Mouse (Mus musculus) forebrain, embryonic 12.5 days (tissue): ENCODE data around the gene Rfc5. TPM values are rescaled to one million over a fixed set of nuclear protein-coding genes. Genes with fewer than 3 reads are reported as not detected.
A peak's percentile ranks its signal among the peaks of the same experiment; 100 is the strongest.
"Not testable (repeated sequence)": the region's sequence is repeated elsewhere in the genome, so short reads cannot be mapped to it uniquely, and the experiment has no call there.

ENCODE experiments used
- ATAC-seq: fragments of 200-750 bp; cut with Nextera tagmentation; 2 replicates; pipeline ENCODE4 v1.8.0; 2017; ENCODE audit warnings: moderate TSS enrichment; ENCODE audit not compliant: low FRiP score
- H3K27ac ChIP-seq: fragments of 300-500 bp; sonication (generic); 2 replicates; pipeline ENCODE4 v1.5.1; 2016; ENCODE audit warnings: mild to moderate bottlenecking
- H3K27me3 ChIP-seq: fragments of 300-500 bp; sonication (generic); 2 replicates; pipeline ENCODE4 v1.6.1; 2016; ENCODE audit warnings: mild to moderate bottlenecking
- H3K36me3 ChIP-seq: fragments of 300-500 bp; sonication (generic); replicated peaks from 2 replicates; pipeline ENCODE4 v1.6.1; 2016; ENCODE audit warnings: mild to moderate bottlenecking
- H3K4me1 ChIP-seq: fragments of 300-500 bp; sonication (generic); 2 replicates; pipeline ENCODE4 v1.6.1; 2016
- H3K4me2 ChIP-seq: fragments of 300-500 bp; sonication (generic); 2 replicates; pipeline ENCODE4 v1.6.1; 2016; ENCODE audit warnings: mild to moderate bottlenecking, moderate library complexity
- H3K4me3 ChIP-seq: fragments of 300-500 bp; sonication (generic); replicated peaks from 2 replicates; pipeline ENCODE4 v1.5.1; 2016; ENCODE audit warnings: mild to moderate bottlenecking
- H3K9ac ChIP-seq: fragments of 300-500 bp; sonication (generic); 2 replicates; pipeline ENCODE4 v1.6.1; 2016; ENCODE audit warnings: mild to moderate bottlenecking
- H3K9me3 ChIP-seq: fragments of 300-500 bp; sonication (generic); 2 replicates; pipeline ENCODE4 v1.6.1; 2016
- WGBS: fragments of 180-500 bp; shearing (Covaris S2); methylation state at CpG from one replicate; pipeline ENCODE4 v1.1.7; 2016; 5-methylcytosine and 5-hydroxymethylcytosine counted together
- polyA plus RNA-seq: library from polyadenylated mRNA; unstranded; fragments of >200 nt; fragmentation: Nextera tagmentation; extraction: Ambion mirVana; gene quantifications from 2 replicates; pipeline ENCODE4 v1.2.1, GENCODE M21; 2016

The Rfc5 gene
- polyA plus RNA-seq, 1 experiment from 2014 or later, result 86.0 TPM

- Histone ChIP-seq H3K4me2 (no peak overlapping the region), H3K27ac (no peak overlapping the region), H3K9ac (no peak overlapping the region), H3K4me1 (peaks cover 3% of the 10 kb centered on the region), H3K9me3 (0 out of 2 replicates have a peak, but pooled peaks cover 3% of the 10 kb centered on the region), H3K36me3 (no peaks in the 10 kb centered on the region), H3K27me3 (no peaks in the 10 kb centered on the region), H3K4me3 (no peak overlapping the region)
- no peak for ATAC-seq
- 87% methylated on average over 6 of the region's 6 CpGs for WGBS
Measured at GRCm38 (mm10) chr5:117397371-117397770, 8.5 kb upstream of the Rfc5 start.

DNA sequence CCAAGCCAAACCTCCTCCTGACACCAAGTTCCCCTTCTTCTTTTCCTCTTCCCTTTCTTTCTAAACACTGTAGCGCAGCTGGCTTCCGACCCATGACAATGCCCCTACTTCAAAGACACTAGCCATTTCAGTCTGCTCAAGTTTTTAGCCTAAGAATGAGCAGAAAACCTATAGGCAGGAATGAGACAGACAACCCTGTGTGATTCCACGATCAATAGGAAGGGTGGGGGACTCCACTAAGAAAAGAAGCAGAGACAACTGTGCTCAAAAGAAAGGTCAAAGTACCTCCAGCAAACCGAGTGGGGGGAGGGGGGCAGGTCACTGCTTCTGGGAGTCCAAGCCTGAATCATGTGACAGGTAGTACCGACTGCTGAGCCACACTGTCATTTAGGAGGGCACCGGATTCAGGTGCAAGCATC, 7.8 kb upstream of the Rfc5 start:
- 0 out of 2 replicates have a peak, but pooled peaks cover 7% of the 10 kb centered on the region for H3K9me3 ChIP-seq
- no peak overlapping the region for H3K4me2 ChIP-seq
- no peak overlapping the region for H3K4me3 ChIP-seq
- no peaks in the 10 kb centered on the region for H3K36me3 ChIP-seq
- no peak for ATAC-seq
- H3K27me3 ChIP-seq, result no peaks in the 10 kb centered on the region
- H3K9ac ChIP-seq, result no peak overlapping the region
- H3K27ac ChIP-seq, result no peak overlapping the region
- peaks cover 3% of the 10 kb centered on the region for H3K4me1 ChIP-seq
- 63% methylated on average over 6 of the region's 6 CpGs for WGBS

DNA sequence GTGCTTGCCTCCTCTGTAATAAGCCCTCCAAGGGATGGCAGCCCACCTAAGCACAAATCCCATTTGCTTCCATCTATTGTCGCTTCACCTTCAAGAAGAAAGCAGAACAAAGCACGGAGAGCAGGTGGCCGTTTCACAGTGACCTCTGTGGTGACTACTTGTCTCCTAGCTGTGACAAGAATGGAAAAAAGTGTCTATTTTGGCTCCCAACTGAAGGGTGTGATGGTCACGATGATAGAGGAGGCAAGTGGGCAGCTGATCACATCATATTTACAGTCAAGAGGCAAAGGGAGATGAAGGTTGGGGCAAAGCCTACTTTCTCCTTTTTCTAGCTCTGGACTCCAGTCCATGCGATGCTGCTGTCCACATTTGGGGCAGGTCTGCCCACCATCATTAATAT, 7.0 kb upstream of the Rfc5 start:
- WGBS, result 90% methylated on average over 5 of the region's 5 CpGs
- no peaks in the 10 kb centered on the region for H3K27me3 ChIP-seq
- ATAC-seq, result no peak
- H3K4me3 ChIP-seq, result no peak overlapping the region
- no peaks in the 10 kb centered on the region for H3K36me3 ChIP-seq
- peaks cover 3% of the 10 kb centered on the region for H3K4me1 ChIP-seq
- no peak overlapping the region for H3K27ac ChIP-seq
- 0 out of 2 replicates have a peak, but pooled peaks cover 10% of the 10 kb centered on the region for H3K9me3 ChIP-seq
- H3K4me2 ChIP-seq, result no peak overlapping the region
- H3K9ac ChIP-seq, result no peak overlapping the region

GRCm38 (mm10) chr5:117390895-117391294, 2.0 kb upstream of the Rfc5 start:
- Histone ChIP-seq H3K9me3 (0 out of 2 replicates have a peak, but pooled peaks cover 10% of the 10 kb centered on the region), H3K4me3 (no peak overlapping the region), H3K4me2 (no peak overlapping the region), H3K27me3 (no peaks in the 10 kb centered on the region), H3K4me1 (peaks cover 17% of the 10 kb centered on the region), H3K27ac (no peak overlapping the region), H3K36me3 (peaks cover 7% of the 10 kb centered on the region; the same call in 1 of the 2 replicates), H3K9ac (no peak overlapping the region)
- whole genome bisulfite sequencing, result 93% methylated on average over 1 of the region's 1 CpGs
- no peak for ATAC-seq

- Histone ChIP-seq H3K9ac (peak overlapping the region; percentile 88), H3K9me3 (0 out of 2 replicates have a peak, but pooled peaks cover 10% of the 10 kb centered on the region), H3K4me2 (peak overlapping the region; percentile 65), H3K27ac (peak overlapping the region; percentile 75), H3K36me3 (peaks cover 32% of the 10 kb centered on the region), H3K4me1 (peaks cover 17% of the 10 kb centered on the region), H3K4me3 (peak overlapping the region; percentile 78), H3K27me3 (no peaks in the 10 kb centered on the region)
- 9% methylated on average over 16 of the region's 16 CpGs for WGBS
- ATAC-seq, result peak; percentile 54
Measured at GRCm38 (mm10) chr5:117388296-117388751, 523 bp downstream of the Rfc5 start.

- no peak overlapping the region for H3K27ac ChIP-seq
- H3K36me3 ChIP-seq, result peaks cover 82% of the 10 kb centered on the region
- no peaks in the 10 kb centered on the region for H3K27me3 ChIP-seq
- no peak for ATAC-seq
- no peak overlapping the region for H3K9ac ChIP-seq
- no peak overlapping the region for H3K4me3 ChIP-seq
- H3K9me3 ChIP-seq, result no peaks in the 10 kb centered on the region
- WGBS, result 86% methylated on average over 12 of the region's 12 CpGs
- no peak overlapping the region for H3K4me2 ChIP-seq
- H3K4me1 ChIP-seq, result peaks cover 11% of the 10 kb centered on the region
Measured at GRCm38 (mm10) chr5:117383198-117383597, 5.6 kb downstream of the Rfc5 start.

- no peak for ATAC-seq
- no peak overlapping the region for H3K4me3 ChIP-seq
- H3K36me3 ChIP-seq, result peaks cover 93% of the 10 kb centered on the region
- no peaks in the 10 kb centered on the region for H3K4me1 ChIP-seq
- 74% methylated on average over 7 of the region's 7 CpGs for WGBS
- H3K9ac ChIP-seq, result no peak overlapping the region
- no peak overlapping the region for H3K4me2 ChIP-seq
- H3K9me3 ChIP-seq, result no peaks in the 10 kb centered on the region
- no peaks in the 10 kb centered on the region for H3K27me3 ChIP-seq
- no peak overlapping the region for H3K27ac ChIP-seq
Measured at GRCm38 (mm10) chr5:117381785-117382184, 7.1 kb downstream of the Rfc5 start.

- Histone ChIP-seq H3K9ac (no peak overlapping the region), H3K27me3 (no peaks in the 10 kb centered on the region), H3K27ac (no peak overlapping the region), H3K4me2 (no peak overlapping the region), H3K4me1 (no peaks in the 10 kb centered on the region), H3K36me3 (peaks cover 95% of the 10 kb centered on the region), H3K4me3 (no peak overlapping the region), H3K9me3 (no peaks in the 10 kb centered on the region)
- WGBS, result 86% methylated on average over 4 of the region's 4 CpGs
- ATAC-seq, result no peak
Measured at GRCm38 (mm10) chr5:117380199-117380598, 8.6 kb downstream of the Rfc5 start.

DNA sequence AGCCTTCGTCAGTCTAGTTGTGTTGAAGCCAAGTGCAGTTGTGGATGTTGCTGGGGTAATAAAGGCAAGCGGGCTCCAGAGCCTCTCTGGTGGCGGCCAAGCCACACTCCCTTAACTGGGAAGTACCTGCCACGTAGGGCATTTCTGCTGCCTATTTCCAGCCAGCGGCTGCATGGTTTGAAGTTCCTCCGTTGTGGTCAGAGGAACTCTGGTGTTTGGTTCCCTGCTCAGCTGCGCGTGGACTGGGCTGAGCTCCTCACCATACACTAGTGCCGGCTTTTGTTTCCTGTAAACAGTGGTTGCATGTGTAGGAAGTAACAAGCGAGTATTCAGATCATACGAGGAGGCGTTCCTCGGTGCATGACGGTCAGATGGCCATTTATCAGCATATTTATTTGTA, 11.1 kb downstream of the Rfc5 start:
- peaks cover 96% of the 10 kb centered on the region for H3K36me3 ChIP-seq
- WGBS, result 92% methylated on average over 14 of the region's 14 CpGs
- not testable (repeated sequence) for H3K4me3 ChIP-seq, H3K27me3 ChIP-seq, H3K9ac ChIP-seq, ATAC-seq, H3K4me1 ChIP-seq, H3K4me2 ChIP-seq, H3K9me3 ChIP-seq, H3K27ac ChIP-seq

- H3K4me3 ChIP-seq, result no peak overlapping the region
- no peak overlapping the region for H3K4me2 ChIP-seq
- H3K4me1 ChIP-seq, result no peaks in the 10 kb centered on the region
- H3K27me3 ChIP-seq, result no peaks in the 10 kb centered on the region
- peaks cover 96% of the 10 kb centered on the region for H3K36me3 ChIP-seq
- H3K9me3 ChIP-seq, result no peaks in the 10 kb centered on the region
- H3K27ac ChIP-seq, result no peak overlapping the region
- H3K9ac ChIP-seq, result no peak overlapping the region
- 76% methylated on average over 11 of the region's 11 CpGs for WGBS
- no peak for ATAC-seq
Measured at GRCm38 (mm10) chr5:117376331-117376761, 12.5 kb downstream of the Rfc5 start.

- Histone ChIP-seq H3K36me3 (peaks cover 94% of the 10 kb centered on the region), H3K4me3 (no peak overlapping the region), H3K4me1 (no peaks in the 10 kb centered on the region), H3K4me2 (no peak overlapping the region), H3K27ac (no peak overlapping the region), H3K27me3 (no peaks in the 10 kb centered on the region), H3K9ac (no peak overlapping the region), H3K9me3 (no peaks in the 10 kb centered on the region)
- WGBS, result 88% methylated on average over 7 of the region's 7 CpGs
- no peak for ATAC-seq
Measured at GRCm38 (mm10) chr5:117374372-117375049, 14.3 kb downstream of the Rfc5 start.

- no peaks in the 10 kb centered on the region for H3K4me1 ChIP-seq
- H3K27me3 ChIP-seq, result no peaks in the 10 kb centered on the region
- no peak overlapping the region for H3K4me3 ChIP-seq
- peaks cover 94% of the 10 kb centered on the region for H3K36me3 ChIP-seq
- no peaks in the 10 kb centered on the region for H3K9me3 ChIP-seq
- no peak overlapping the region for H3K27ac ChIP-seq
- 94% methylated on average over 9 of the region's 9 CpGs for WGBS
- H3K4me2 ChIP-seq, result no peak overlapping the region
- no peak for ATAC-seq
- H3K9ac ChIP-seq, result no peak overlapping the region
Measured at GRCm38 (mm10) chr5:117373418-117373817, 15.4 kb downstream of the Rfc5 start.

DNA sequence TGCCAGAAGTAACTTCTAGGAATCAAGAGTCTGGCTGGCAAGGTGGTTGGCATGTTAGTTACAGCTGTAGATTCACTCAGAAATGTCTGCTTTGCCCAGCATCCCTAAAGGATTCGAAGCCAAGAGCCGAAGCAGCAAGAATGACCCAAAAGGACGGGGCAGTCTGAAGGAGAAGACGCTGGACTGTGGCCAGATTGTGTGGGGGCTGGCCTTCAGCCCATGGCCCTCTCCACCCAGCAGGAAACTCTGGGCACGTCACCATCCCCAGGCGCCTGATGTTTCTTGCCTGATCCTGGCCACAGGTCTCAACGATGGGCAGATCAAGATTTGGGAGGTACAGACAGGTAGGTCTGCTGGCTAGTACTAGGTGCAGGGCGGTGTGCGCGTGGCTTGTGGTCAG, 18.3 kb downstream of the Rfc5 start:
- Histone ChIP-seq H3K27ac (no peak overlapping the region), H3K4me2 (no peak overlapping the region), H3K4me1 (no peaks in the 10 kb centered on the region), H3K9me3 (no peaks in the 10 kb centered on the region), H3K9ac (no peak overlapping the region), H3K4me3 (no peak overlapping the region), H3K27me3 (no peaks in the 10 kb centered on the region), H3K36me3 (peaks cover 93% of the 10 kb centered on the region)
- no peak for ATAC-seq
- 92% methylated on average over 10 of the region's 10 CpGs for WGBS
